Mouse (Mus musculus) myocyte (in vitro differentiated cells): ENCODE results near the gene Slc22a3.

Source experiments
- MAX ChIP-seq: IDR thresholded peaks from one replicate; pipeline ENCODE4 v1.6.1; 2011; ENCODE audit warnings: low read depth, mild to moderate bottlenecking, control low read depth
- MYOD1 ChIP-seq, 3 experiments: IDR thresholded peaks; one replicate each; pipeline ENCODE4 v1.6.1; 2011; ENCODE audit warnings: control low read depth in 2 of 3, low read depth in 2 of 3, mild to moderate bottlenecking in 2 of 3, moderate library complexity in 1 of 3; ENCODE audit not compliant: insufficient read length in 2 of 3, control insufficient read depth in 1 of 3
- POLR2A ChIP-seq: IDR thresholded peaks from one replicate; pipeline ENCODE4 v1.6.1; 2011; ENCODE audit warnings: low read depth, mild to moderate bottlenecking, control low read depth, moderate library complexity; ENCODE audit not compliant: insufficient read length
- POLR2AphosphoS2 ChIP-seq: IDR thresholded peaks from one replicate; pipeline ENCODE4 v1.6.1; 2011; ENCODE audit warnings: low read depth, control low read depth; ENCODE audit not compliant: insufficient read length
- TCF3 ChIP-seq: IDR thresholded peaks from one replicate; pipeline ENCODE4 v1.6.1; 2011; ENCODE audit warnings: low read depth, control low read depth; ENCODE audit not compliant: insufficient read length
- USF1 ChIP-seq: IDR thresholded peaks from one replicate; pipeline ENCODE4 v1.6.1; 2011; ENCODE audit warnings: low read depth, mild to moderate bottlenecking, control low read depth, moderate library complexity

GRCm38 (mm10) chr17:12380287-12380686 lies 127.2 kb downstream of the Slc22a3 start:
- TF ChIP-seq MYOD1 (IDR thresholded peaks at IDR 0.05; ENCODE audit: control insufficient read depth in 1 of 3, insufficient read length in 2 of 3, low read depth in 2 of 3) (no peak), MAX (no peak), TCF3 (no peak), USF1 (no peak), POLR2AphosphoS2 (no peak), POLR2A (no peak)
